Mouse (Mus musculus): Measurements from ENCODE around the gene Mad1l1. TPM values are rescaled to one million over a fixed set of nuclear protein-coding genes. Genes with fewer than 3 reads are reported as not detected.
A peak's percentile ranks its signal among the peaks of the same experiment; 100 is the strongest.

The Mad1l1 gene
- polyA plus RNA-seq, 1 experiment from 2014 or later = 33.8 TPM

DNA sequence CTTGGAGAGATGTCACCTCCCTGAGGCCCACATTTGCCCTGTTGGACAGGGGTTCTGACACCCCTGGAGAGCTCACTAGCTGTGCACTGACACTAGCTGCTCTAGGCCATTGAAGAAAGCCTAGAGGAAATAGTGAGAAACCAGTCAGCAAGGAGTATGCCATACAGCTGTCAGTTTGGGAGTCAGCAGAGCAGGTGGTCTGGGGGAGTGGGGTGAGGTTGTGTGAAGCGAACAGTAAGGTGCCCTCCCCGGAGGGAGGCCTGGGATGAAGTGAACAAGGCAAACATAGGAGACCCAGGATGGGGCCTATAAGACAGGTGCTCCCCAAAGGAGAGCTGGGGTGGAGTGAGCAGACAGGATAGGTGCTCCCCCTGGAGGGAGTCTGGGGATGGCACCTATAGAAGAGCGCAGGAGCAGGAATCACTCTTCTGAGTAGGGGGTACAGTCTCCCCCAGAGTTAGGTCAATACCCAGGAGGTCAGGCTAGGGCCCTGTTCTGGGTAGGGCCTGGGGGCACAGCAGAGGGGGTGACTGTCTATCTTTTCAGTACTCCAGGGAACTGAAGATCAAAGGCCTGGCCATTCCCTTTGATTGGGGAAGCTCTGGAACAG lies 279.2 kb downstream of the Mad1l1 start:
- no peak for ATAC-seq (replicated peaks)
- no peak overlapping the region for H3K9ac ChIP-seq (replicated peaks)
- no peak overlapping the region for H3K4me2 ChIP-seq (replicated peaks)
- no peaks in the 10 kb centered on the region for H3K36me3 ChIP-seq
- H3K27me3 ChIP-seq = no peaks in the 10 kb centered on the region
- WGBS = 81% methylated on average over 3 of the region's 3 CpGs
- H3K4me3 ChIP-seq = no peak overlapping the region
- no peaks in the 10 kb centered on the region for H3K9me3 ChIP-seq
- 0 out of 2 replicates have a peak, but pooled peaks cover 4% of the 10 kb centered on the region for H3K4me1 ChIP-seq
- H3K27ac ChIP-seq (replicated peaks) = no peak overlapping the region

DNA sequence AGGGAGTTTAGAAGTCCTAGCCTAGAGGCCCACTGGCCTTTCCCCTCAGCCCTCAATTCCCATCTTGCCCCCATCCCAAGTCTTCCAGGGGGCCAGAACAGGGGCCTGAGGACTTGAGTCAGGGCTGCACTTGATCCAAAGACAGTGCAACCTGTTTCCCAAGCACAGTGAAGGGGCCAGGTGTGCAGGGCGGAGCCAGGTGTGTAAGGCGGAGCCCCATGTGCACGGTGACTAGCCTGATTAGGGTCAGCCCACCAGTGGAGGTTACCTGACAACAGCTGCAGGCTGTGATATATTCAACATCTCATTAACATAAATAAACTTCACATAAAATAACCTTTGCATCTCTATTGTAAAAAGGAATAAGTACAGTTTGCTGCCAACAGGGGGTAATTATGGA lies 280.3 kb downstream of the Mad1l1 start:
- no peaks in the 10 kb centered on the region for H3K27me3 ChIP-seq
- no peak overlapping the region for H3K4me3 ChIP-seq
- 0 out of 2 replicates have a peak, but pooled peaks cover 4% of the 10 kb centered on the region for H3K4me1 ChIP-seq
- H3K27ac ChIP-seq (replicated peaks) = no peak overlapping the region
- H3K36me3 ChIP-seq = no peaks in the 10 kb centered on the region
- H3K4me2 ChIP-seq (replicated peaks) = no peak overlapping the region
- WGBS = 86% methylated on average over 3 of the region's 3 CpGs
- H3K9ac ChIP-seq (replicated peaks) = no peak overlapping the region
- no peaks in the 10 kb centered on the region for H3K9me3 ChIP-seq
- no peak for ATAC-seq (replicated peaks)

DNA sequence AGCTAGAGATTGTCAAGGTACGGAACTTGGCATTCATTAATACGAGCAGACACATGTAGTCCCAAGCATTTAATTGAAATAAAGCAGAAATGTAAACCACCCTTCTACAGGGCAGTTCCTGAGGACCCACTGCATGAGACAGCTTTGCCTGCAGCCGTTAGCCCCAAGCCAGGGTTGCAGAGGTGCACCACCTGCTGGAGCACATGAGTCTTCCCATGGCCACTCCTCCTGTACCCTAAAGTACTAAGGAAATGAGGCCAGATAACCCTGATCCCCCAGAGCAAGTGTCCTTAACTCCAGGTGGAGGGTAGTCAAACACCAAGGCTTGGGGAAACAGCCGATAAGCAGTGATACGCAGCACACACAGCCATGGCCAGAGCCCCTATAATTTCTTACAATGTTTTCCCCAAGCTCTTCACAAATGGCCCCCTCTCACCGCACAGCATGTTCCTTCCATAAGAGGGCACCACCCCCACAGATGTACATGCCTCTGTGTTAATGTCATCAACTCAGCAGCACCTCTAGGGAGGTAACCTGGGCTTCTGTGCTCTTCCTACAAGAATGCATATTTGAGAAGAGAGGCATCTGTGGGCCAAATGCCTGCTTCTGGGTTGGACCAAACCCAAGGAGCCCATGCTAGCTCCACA lies 283.6 kb downstream of the Mad1l1 start:
- H3K36me3 ChIP-seq = no peaks in the 10 kb centered on the region
- 0 out of 2 replicates have a peak, but pooled peaks cover 2% of the 10 kb centered on the region for H3K4me1 ChIP-seq
- H3K27me3 ChIP-seq = no peaks in the 10 kb centered on the region
- no peak overlapping the region for H3K9ac ChIP-seq (replicated peaks)
- ATAC-seq (replicated peaks) = no peak
- whole genome bisulfite sequencing = 79% methylated on average over 6 of the region's 6 CpGs
- no peak overlapping the region for H3K4me2 ChIP-seq (replicated peaks)
- no peak overlapping the region for H3K4me3 ChIP-seq
- no peak overlapping the region for H3K27ac ChIP-seq (replicated peaks)
- no peaks in the 10 kb centered on the region for H3K9me3 ChIP-seq

DNA sequence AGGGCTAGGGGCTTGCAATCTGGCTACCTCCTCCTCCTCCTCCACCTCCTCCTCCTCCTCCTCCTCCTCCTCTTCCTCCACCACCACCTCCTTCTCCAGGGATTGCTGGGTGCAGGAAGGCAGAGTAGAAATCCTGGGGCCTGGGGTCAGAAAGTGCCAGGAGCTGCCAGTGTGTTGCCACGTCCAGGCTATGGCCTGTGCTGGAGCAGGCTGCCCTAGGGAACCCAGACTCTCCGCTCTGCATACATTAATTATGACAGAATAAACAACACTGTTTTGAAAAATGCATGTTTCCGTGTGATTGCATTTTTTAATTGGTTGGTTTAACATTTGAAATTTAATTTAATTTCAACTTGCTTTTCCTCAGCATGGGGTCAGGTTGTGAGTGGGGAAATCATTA lies 285.7 kb downstream of the Mad1l1 start:
- no peaks in the 10 kb centered on the region for H3K27me3 ChIP-seq
- H3K4me2 ChIP-seq (replicated peaks) = no peak overlapping the region
- 65% methylated on average over 3 of the region's 3 CpGs for WGBS
- H3K4me1 ChIP-seq = no peaks in the 10 kb centered on the region
- H3K27ac ChIP-seq (replicated peaks) = no peak overlapping the region
- H3K9me3 ChIP-seq = no peaks in the 10 kb centered on the region
- H3K36me3 ChIP-seq = no peaks in the 10 kb centered on the region
- no peak for ATAC-seq (replicated peaks)
- H3K9ac ChIP-seq (replicated peaks) = no peak overlapping the region
- no peak overlapping the region for H3K4me3 ChIP-seq

DNA sequence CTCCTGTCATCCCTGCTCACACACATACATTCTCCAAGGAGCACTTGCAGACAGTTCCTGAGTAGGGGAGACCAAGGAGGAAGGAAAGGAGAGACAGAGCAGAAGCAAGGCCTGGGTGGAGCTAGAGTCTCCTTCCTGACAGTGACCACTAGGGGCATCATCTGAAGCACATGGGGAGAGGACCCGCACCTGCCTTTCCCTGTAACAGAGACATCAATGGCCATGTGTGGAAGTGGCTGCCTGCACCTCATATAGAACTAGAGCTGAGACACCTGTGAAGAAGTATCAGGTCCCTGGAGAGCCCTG lies 286.4 kb downstream of the Mad1l1 start:
- WGBS = 34% methylated on average over 1 of the region's 1 CpGs
- H3K9ac ChIP-seq (replicated peaks) = no peak overlapping the region
- H3K27me3 ChIP-seq = no peaks in the 10 kb centered on the region
- no peaks in the 10 kb centered on the region for H3K4me1 ChIP-seq
- H3K36me3 ChIP-seq = no peaks in the 10 kb centered on the region
- no peak overlapping the region for H3K4me2 ChIP-seq (replicated peaks)
- no peaks in the 10 kb centered on the region for H3K9me3 ChIP-seq
- no peak overlapping the region for H3K4me3 ChIP-seq
- ATAC-seq (replicated peaks) = no peak
- no peak overlapping the region for H3K27ac ChIP-seq (replicated peaks)

DNA sequence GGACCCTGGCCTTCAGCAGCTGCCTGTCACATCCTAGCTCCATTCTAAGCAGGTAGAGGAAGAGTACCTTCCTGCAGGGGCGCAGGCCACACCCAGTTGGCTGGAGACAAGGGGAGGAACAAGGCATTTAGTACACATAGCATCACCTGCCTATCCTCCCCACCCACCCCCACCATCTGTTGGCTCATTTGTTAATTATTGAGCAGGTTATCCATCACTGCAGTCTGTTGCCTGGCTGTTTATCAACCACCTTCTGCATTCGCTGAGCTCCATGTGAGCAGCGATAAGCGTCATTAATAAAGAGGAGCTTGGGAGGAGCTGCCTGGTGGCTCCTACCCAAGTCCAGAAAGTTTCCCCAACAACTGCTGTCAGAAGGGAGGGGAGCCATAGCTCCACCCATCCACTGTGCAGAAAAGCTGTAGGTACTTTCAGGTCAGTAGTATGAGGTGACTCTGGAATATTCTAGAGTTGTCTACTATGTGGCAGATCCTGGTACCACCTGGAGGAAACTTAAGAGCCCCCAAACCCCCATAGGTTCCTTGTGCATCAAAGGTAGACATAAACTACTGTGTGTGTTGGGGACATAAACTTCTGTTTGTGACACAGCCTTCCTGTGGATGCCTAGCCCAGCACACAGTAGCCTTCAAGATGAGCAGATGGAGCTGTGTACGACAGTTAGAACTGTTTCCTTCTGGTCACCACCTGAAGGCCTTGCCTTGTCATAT lies 286.9 kb downstream of the Mad1l1 start:
- no peaks in the 10 kb centered on the region for H3K27me3 ChIP-seq
- H3K9ac ChIP-seq (replicated peaks) = no peak overlapping the region
- H3K4me2 ChIP-seq (replicated peaks) = no peak overlapping the region
- no peak overlapping the region for H3K4me3 ChIP-seq
- 82% methylated on average over 5 of the region's 5 CpGs for WGBS
- H3K27ac ChIP-seq (replicated peaks) = no peak overlapping the region
- no peak for ATAC-seq (replicated peaks)
- H3K9me3 ChIP-seq = no peaks in the 10 kb centered on the region
- H3K4me1 ChIP-seq = no peaks in the 10 kb centered on the region
- H3K36me3 ChIP-seq = no peaks in the 10 kb centered on the region

DNA sequence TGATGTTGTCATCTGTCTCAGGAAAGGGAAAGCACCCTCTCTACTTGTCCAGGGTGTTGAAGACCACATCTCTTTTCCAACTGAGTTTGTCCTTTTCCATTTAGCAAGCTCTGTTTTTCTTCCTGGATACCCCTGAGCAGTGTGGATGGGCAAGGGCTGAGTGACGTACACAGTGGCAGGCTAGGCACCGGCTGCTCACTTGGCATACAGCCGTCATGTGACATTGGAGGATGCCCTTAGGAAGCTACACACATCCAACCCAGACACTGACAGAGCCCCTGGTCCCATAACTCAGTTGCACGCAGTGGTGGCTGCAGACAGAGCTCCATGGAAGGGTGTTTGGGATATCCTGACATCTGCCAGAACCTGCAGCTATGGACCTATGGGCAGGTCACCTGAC lies 295.0 kb downstream of the Mad1l1 start:
- H3K27ac ChIP-seq (replicated peaks) = no peak overlapping the region
- peaks cover 33% of the 10 kb centered on the region for H3K4me1 ChIP-seq
- H3K9me3 ChIP-seq = no peaks in the 10 kb centered on the region
- no peaks in the 10 kb centered on the region for H3K36me3 ChIP-seq
- WGBS = 95% methylated on average over 4 of the region's 4 CpGs
- no peak for ATAC-seq (replicated peaks)
- H3K27me3 ChIP-seq = no peaks in the 10 kb centered on the region
- H3K4me3 ChIP-seq = no peak overlapping the region
- H3K4me2 ChIP-seq (replicated peaks) = no peak overlapping the region
- H3K9ac ChIP-seq (replicated peaks) = no peak overlapping the region

DNA sequence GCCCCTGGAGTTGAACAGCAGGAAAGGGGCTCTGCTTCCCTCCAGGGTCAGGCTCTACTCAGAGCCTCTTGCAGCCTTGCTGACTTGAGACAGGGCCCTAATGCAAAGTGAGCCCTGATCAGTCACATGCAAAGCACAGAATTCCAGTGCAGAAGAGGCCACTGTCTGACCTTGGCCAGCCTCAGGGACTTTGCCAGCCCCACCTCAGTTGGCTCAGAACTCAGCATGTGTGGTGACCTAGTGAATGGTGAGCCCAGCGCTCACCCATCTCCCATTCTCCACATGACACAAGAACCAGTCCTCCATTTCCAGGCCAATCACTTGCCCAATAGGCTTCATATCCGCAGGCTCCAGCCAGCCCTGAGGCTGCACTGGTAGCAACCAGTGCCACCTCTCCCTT lies 296.1 kb downstream of the Mad1l1 start:
- no peaks in the 10 kb centered on the region for H3K9me3 ChIP-seq
- H3K36me3 ChIP-seq = no peaks in the 10 kb centered on the region
- H3K4me2 ChIP-seq (replicated peaks) = no peak overlapping the region
- no peak overlapping the region for H3K4me3 ChIP-seq
- ATAC-seq (replicated peaks) = no peak
- H3K27ac ChIP-seq (replicated peaks) = no peak overlapping the region
- 95% methylated on average over 2 of the region's 2 CpGs for WGBS
- H3K27me3 ChIP-seq = no peaks in the 10 kb centered on the region
- peaks cover 37% of the 10 kb centered on the region for H3K4me1 ChIP-seq
- H3K9ac ChIP-seq (replicated peaks) = no peak overlapping the region

DNA sequence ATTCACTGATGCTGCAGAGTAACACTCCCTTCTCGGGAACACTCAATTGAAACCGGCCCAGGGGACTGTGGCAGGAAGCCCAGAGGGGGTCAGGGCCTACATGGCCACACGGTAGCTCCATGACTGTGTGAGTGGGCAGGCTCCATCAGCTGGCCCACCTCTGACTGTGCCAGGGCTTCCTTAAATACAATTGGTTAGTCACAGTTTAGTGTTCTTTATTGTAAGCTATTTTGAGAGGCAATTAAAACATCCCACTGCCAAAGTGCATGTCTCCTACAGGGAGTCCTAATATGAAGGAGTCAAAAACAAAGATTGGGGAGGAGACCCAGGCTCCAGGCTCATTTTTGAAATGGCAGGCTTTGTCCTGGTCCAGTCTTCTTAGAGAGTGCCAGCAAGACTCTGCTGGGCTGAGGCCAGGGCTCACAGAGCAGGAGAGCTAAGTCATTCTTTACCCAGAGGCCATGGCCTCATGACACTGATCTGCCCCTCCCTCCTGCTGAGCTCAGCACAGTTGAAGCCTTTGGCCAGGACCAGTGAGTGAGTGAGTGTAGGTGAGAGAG lies 297.3 kb downstream of the Mad1l1 start:
- no peaks in the 10 kb centered on the region for H3K9me3 ChIP-seq
- H3K27me3 ChIP-seq = no peaks in the 10 kb centered on the region
- no peak overlapping the region for H3K4me3 ChIP-seq
- no peak overlapping the region for H3K4me2 ChIP-seq (replicated peaks)
- ATAC-seq (replicated peaks) = peak; percentile 77
- peaks cover 37% of the 10 kb centered on the region for H3K4me1 ChIP-seq
- H3K27ac ChIP-seq (replicated peaks) = peak overlapping the region; percentile 41
- no peak overlapping the region for H3K9ac ChIP-seq (replicated peaks)
- H3K36me3 ChIP-seq = no peaks in the 10 kb centered on the region
- 18% methylated on average over 3 of the region's 3 CpGs for WGBS

DNA sequence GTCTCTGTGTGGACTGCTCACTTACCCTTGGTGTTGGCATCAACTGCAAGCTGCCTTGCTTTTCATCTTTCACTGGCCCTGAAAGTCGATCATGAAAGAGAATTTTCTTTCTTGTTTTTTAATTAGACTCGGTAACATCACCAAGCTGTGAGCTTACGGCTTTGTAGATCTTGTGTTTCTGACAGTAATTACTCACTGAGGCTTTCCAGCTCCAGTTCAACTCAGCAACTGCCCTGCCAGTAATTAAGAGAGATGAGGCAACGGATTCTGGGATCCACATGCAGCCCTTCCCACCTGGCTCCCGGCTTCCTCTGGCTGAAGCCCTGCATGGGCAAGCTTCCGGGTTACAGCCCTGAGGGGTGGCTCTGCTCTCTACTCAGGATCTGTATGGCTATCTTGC lies 298.5 kb downstream of the Mad1l1 start:
- Histone ChIP-seq H3K27ac (replicated peaks) (no peak overlapping the region), H3K9me3 (no peaks in the 10 kb centered on the region), H3K4me3 (no peak overlapping the region), H3K27me3 (no peaks in the 10 kb centered on the region), H3K9ac (replicated peaks) (no peak overlapping the region), H3K36me3 (no peaks in the 10 kb centered on the region), H3K4me1 (peaks cover 37% of the 10 kb centered on the region), H3K4me2 (replicated peaks) (no peak overlapping the region)
- ATAC-seq (replicated peaks) = no peak
- WGBS = 38% methylated on average over 6 of the region's 6 CpGs

DNA sequence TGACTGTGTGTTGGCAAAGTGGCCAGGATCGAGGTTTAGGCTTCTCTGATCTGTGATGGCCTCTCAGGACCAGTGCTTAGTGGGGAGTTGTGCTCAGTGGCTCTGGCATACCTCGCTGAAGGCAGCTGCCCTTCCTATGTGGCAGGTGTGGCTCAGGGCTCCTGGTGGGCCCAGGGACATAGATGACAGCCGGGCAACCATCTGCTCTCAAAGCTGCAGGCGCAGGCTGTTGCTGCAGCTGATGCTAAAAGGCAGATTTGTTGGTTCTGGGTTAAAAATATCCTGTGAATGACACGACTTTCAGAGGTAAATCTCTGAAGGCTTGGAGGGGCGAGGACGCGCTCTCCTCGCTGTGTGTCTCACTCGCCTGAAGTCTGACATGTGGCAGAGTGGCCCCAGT lies 299.6 kb downstream of the Mad1l1 start:
- Histone ChIP-seq H3K27me3 (no peaks in the 10 kb centered on the region), H3K9me3 (no peaks in the 10 kb centered on the region), H3K4me1 (peaks cover 37% of the 10 kb centered on the region), H3K4me3 (no peak overlapping the region), H3K27ac (replicated peaks) (0 out of 2 replicates have a peak overlapping the region, but pooled peaks have one; percentile 50), H3K36me3 (no peaks in the 10 kb centered on the region), H3K4me2 (replicated peaks) (no peak overlapping the region), H3K9ac (replicated peaks) (no peak overlapping the region)
- 70% methylated on average over 10 of the region's 10 CpGs for WGBS
- ATAC-seq (replicated peaks) = 0 out of 2 replicates have a peak, but pooled peaks have one; percentile 42

DNA sequence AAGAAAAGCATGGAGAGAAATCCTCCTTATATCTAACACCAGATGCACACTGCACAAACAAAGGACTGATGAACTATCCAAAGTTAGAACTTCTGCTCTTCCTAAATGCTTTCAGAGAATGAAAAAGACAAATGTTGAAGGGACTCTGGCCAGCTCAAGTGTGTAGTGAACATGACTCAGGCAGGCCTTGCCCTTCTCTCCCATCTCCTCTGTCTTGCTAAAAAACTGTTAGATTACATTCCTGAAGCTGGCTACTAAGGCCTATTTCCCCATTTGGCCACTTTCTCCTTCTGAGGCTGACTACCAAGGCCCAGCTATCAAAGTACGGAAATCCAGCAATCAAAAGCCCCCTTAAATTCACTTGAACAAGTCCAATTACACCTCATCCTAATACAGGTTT lies 301.7 kb downstream of the Mad1l1 start:
- no peak overlapping the region for H3K4me2 ChIP-seq (replicated peaks)
- H3K9me3 ChIP-seq = no peaks in the 10 kb centered on the region
- H3K4me1 ChIP-seq = peaks cover 37% of the 10 kb centered on the region
- no peak overlapping the region for H3K4me3 ChIP-seq
- H3K27ac ChIP-seq (replicated peaks) = no peak overlapping the region
- no peaks in the 10 kb centered on the region for H3K27me3 ChIP-seq
- no peaks in the 10 kb centered on the region for H3K36me3 ChIP-seq
- WGBS = 97% methylated on average over 1 of the region's 1 CpGs
- no peak overlapping the region for H3K9ac ChIP-seq (replicated peaks)
- ATAC-seq (replicated peaks) = no peak

Measured in forebrain, embryonic 15.5 days (tissue).